Mouse (Mus musculus) midbrain, embryonic 16.5 days (tissue): ENCODE results near the gene Hand1. TPM values are rescaled to one million over a fixed set of nuclear protein-coding genes. Genes with fewer than 3 reads are reported as not detected.

Source experiments
- ATAC-seq: fragments of 200-750 bp; cut with Nextera tagmentation; 2 replicates; pipeline ENCODE4 v1.8.0; 2017; ENCODE audit warnings: moderate TSS enrichment
- H3K27ac ChIP-seq: fragments of 300-500 bp; sonication (generic); 2 replicates; pipeline ENCODE4 v1.5.1; 2014; ENCODE audit warnings: mild to moderate bottlenecking, low read length, mixed read lengths
- H3K27me3 ChIP-seq: fragments of 300-500 bp; sonication (generic); 2 replicates; pipeline ENCODE4 v1.6.1; 2014; ENCODE audit warnings: low read depth, low read length, mixed read lengths; ENCODE audit not compliant: control insufficient read depth, insufficient read depth
- H3K36me3 ChIP-seq: fragments of 300-500 bp; sonication (generic); 2 replicates; pipeline ENCODE4 v1.6.1; 2014; ENCODE audit warnings: mild to moderate bottlenecking, low read length, moderate library complexity, mixed read lengths; ENCODE audit not compliant: control insufficient read depth, insufficient read depth
- H3K4me1 ChIP-seq: fragments of 300-500 bp; sonication (generic); 2 replicates; pipeline ENCODE4 v1.6.1; 2014; ENCODE audit warnings: mild to moderate bottlenecking, low read length, mixed read lengths; ENCODE audit not compliant: control insufficient read depth, insufficient read depth
- H3K4me2 ChIP-seq: fragments of 300-500 bp; sonication (generic); 2 replicates; pipeline ENCODE4 v1.6.1; 2014; ENCODE audit warnings: mild to moderate bottlenecking, low read length, mixed read lengths
- H3K4me3 ChIP-seq: fragments of 300-500 bp; sonication (generic); 2 replicates; pipeline ENCODE4 v1.5.1; 2014; ENCODE audit warnings: low read depth, mild to moderate bottlenecking, low read length, moderate library complexity, mixed read lengths
- H3K9ac ChIP-seq: fragments of 300-500 bp; sonication (generic); 2 replicates; pipeline ENCODE4 v1.6.1; 2014; ENCODE audit warnings: low read depth, low read length, mixed read lengths
- H3K9me3 ChIP-seq: fragments of 300-500 bp; sonication (generic); replicated peaks from 2 replicates; pipeline ENCODE4 v1.6.1; 2014; ENCODE audit warnings: mild to moderate bottlenecking, low read length, mixed read lengths; ENCODE audit not compliant: control insufficient read depth, poor library complexity, severe bottlenecking
- WGBS: fragments of 180-500 bp; shearing (Covaris S2); extraction: QIAGEN DNeasy Blood & Tissue Kit; methylation state at CpG from one replicate; pipeline ENCODE4 v1.1.7; 2014; 5-methylcytosine and 5-hydroxymethylcytosine counted together
- polyA plus RNA-seq: library from polyadenylated mRNA; unstranded; fragments of >200 nt; fragmentation: Nextera tagmentation; extraction: Ambion mirVana; gene quantifications from 2 replicates; pipeline ENCODE4 v1.2.1, GENCODE M21; 2015

The Hand1 gene
- polyA plus RNA-seq, 1 experiment from 2014 or later = not detected

DNA sequence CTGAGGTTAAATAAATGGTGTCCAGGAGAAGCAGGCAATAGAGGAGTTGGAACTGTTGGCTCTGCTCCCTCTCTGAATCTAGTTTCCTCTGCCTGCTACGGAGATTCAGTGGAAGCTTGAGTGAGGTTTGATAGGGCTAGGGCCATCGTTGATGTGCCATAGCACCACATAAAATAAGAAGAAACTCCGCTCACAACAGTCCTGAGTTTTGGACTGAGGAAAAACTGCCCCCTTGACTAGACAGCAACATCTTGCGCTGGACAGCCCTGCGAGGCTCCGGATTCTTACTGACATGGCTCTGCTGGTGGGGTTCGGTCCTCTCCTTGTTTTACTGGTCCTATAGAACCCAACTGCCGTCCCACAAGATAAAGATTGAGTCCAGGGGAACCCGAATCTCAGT is 3.8 kb upstream of the Hand1 start:
- H3K27me3 ChIP-seq = peaks cover 79% of the 10 kb centered on the region
- H3K36me3 ChIP-seq = no peaks in the 10 kb centered on the region
- H3K4me2 ChIP-seq = no peak overlapping the region; the same call in 1 of the 2 replicates
- H3K9me3 ChIP-seq = no peaks in the 10 kb centered on the region
- WGBS = 5% methylated on average over 9 of the region's 9 CpGs
- H3K4me3 ChIP-seq = no peak overlapping the region
- no peak overlapping the region for H3K9ac ChIP-seq
- H3K27ac ChIP-seq = no peak overlapping the region
- ATAC-seq = no peak
- peaks cover 5% of the 10 kb centered on the region for H3K4me1 ChIP-seq

DNA sequence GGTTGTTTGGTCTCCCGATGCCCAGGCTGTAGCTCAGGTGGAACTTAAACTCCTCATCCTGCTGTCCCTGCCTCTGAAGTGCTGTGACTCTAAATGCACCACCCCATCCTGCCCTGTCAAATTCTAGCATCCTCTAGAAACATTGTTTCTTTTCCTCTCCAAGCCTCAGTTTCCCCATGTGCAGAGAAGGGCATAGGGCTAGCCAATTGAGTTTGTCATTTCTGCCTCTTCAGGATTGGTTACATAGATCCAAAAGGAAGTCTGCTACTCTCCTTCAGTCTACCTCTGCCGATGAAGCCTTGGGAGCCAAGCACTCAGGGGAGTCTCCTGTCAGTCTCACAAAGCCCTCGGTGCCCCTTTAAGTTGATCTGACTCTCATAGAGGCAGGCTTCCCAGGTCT is 3.3 kb upstream of the Hand1 start:
- Histone ChIP-seq H3K4me2 (no peak overlapping the region), H3K4me3 (no peak overlapping the region), H3K9ac (no peak overlapping the region), H3K36me3 (no peaks in the 10 kb centered on the region), H3K27ac (no peak overlapping the region), H3K9me3 (no peaks in the 10 kb centered on the region), H3K4me1 (peaks cover 5% of the 10 kb centered on the region), H3K27me3 (peaks cover 83% of the 10 kb centered on the region)
- 8% methylated on average over 3 of the region's 3 CpGs for WGBS
- no peak for ATAC-seq

DNA sequence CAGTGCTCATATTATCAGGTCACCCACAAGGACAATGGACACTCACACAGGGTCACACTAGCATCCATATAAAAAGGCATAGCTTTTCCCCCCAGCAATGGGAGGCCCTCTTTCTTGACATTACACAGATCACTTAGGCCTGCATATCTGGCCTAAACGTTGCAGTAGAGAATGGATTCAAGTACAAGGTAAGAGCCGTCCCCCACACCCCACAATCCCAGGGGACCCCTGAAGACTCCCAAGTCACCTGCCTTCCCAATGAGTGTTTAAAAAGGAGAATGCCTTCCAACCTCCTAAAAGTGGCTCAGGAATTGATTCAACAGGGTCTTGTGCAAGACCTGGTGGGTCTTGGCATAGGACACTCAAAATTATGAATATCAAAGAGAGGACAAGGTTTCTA is 2.7 kb upstream of the Hand1 start:
- Histone ChIP-seq H3K9me3 (no peaks in the 10 kb centered on the region), H3K4me2 (no peak overlapping the region), H3K36me3 (no peaks in the 10 kb centered on the region), H3K27ac (no peak overlapping the region), H3K4me3 (no peak overlapping the region), H3K27me3 (peaks cover 85% of the 10 kb centered on the region), H3K4me1 (peaks cover 5% of the 10 kb centered on the region), H3K9ac (no peak overlapping the region)
- no peak for ATAC-seq
- 13% methylated on average over 2 of the region's 2 CpGs for WGBS

DNA sequence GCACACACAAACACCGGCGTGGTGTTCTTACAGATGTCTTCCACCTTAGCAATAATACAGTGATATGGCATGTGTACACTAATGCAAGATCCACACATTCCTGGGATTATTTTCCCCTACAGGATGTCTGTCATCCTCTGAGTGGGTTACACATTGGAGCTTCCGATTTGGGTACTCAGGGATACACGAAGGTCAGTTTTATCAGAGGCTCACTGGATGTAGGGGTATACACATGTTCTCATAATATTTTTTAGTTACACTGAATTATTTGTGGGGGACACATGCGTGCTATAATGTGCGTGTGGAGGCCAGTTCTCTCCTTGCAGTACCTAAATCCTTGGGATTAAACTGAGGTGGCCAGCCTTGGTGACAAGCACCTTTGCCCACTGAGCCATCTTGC is 1.4 kb upstream of the Hand1 start:
- no peak overlapping the region for H3K4me3 ChIP-seq
- 7% methylated on average over 6 of the region's 6 CpGs for WGBS
- no peak overlapping the region for H3K9ac ChIP-seq
- H3K4me1 ChIP-seq = peaks cover 5% of the 10 kb centered on the region
- H3K36me3 ChIP-seq = no peaks in the 10 kb centered on the region
- H3K9me3 ChIP-seq = no peaks in the 10 kb centered on the region
- no peak for ATAC-seq
- H3K4me2 ChIP-seq = no peak overlapping the region
- no peak overlapping the region for H3K27ac ChIP-seq
- H3K27me3 ChIP-seq = peaks cover 80% of the 10 kb centered on the region

DNA sequence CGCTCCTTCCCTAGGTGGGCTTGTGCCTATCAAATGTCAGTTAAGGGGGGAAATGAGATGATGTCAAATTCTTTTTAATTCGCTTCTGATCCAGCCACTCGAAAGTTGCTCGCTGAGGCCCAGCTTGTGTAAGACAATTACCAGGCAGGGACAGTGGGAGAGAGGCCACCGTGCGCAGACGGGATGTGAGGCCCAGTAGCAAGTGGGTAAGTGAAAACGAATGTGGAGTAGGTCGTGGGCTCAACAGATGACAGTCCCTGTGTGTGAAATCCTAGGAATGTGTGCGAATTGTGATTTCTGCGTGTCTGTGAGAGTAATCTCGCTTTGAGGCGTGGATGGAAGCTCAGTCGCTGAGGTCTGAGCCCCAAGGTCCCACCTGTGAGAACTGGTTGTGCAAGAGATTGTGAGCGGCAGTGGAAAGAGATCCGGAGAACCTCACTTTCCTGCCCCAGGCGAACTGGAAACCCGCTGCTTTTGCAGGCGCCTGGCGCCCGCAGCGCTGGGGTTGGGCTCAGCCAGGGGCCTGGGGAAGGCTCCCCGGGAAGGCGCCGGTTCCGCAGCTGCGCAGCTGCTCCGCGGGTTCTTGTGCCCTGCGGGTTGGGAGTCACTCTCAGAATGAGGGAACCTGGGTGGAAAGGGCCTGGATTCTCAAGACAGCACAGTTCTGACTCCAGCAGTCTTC is 819 bp upstream of the Hand1 start:
- Histone ChIP-seq H3K27me3 (peaks cover 76% of the 10 kb centered on the region), H3K4me3 (no peak overlapping the region), H3K4me2 (no peak overlapping the region), H3K4me1 (peaks cover 5% of the 10 kb centered on the region), H3K9ac (no peak overlapping the region), H3K9me3 (no peaks in the 10 kb centered on the region), H3K36me3 (no peaks in the 10 kb centered on the region), H3K27ac (no peak overlapping the region)
- no peak for ATAC-seq
- 2% methylated on average over 30 of the region's 30 CpGs for WGBS

DNA sequence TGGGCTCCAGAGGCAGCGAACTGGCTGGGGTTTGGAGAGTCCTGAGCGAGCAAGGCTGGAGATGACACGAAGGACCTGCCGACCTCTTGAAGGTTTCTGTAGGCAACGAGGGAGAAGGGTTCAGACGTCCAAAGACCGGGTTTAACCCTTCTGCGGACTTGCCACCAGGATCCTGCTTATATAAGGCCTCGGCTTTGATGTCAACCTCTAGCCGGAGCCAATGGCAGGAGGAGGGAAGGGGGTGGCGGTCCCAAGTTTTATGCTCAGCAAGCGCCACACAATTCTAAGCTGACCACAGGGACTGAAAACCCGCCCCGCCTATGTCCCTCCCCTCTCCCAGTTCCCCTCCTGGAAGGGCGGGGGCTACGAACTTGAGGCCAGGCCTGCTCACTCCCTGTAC is 757 bp downstream of the Hand1 start:
- no peaks in the 10 kb centered on the region for H3K9me3 ChIP-seq
- no peak overlapping the region for H3K27ac ChIP-seq
- no peak overlapping the region for H3K4me2 ChIP-seq
- H3K4me1 ChIP-seq = peaks cover 8% of the 10 kb centered on the region
- H3K36me3 ChIP-seq = no peaks in the 10 kb centered on the region
- 5% methylated on average over 16 of the region's 16 CpGs for WGBS
- peaks cover 73% of the 10 kb centered on the region for H3K27me3 ChIP-seq
- no peak overlapping the region for H3K9ac ChIP-seq
- no peak overlapping the region for H3K4me3 ChIP-seq
- ATAC-seq = no peak

DNA sequence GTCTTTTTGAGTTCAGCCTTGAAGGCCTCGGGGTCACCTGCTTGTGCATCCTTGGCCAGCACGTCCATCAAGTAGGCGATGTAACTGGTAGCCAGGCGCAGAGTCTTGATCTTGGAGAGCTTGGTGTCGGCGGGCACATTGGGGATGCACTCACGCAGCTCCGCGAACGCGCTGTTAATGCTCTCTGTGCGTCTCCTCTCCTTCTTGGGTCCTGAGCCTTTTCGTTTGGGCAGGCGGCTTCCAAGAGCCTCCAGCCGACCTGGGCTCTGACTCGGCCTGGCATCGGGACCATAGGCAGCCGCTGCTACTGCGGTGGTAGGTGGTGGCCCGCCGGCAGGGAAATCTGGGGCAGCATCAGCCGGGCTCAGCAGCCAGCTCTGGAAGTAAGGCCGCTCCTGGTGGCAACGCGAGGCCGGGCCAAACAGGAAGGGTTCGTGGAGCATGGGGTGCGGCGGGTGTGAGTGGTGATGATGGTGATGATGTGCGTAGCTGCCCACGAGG is 1.3 kb downstream of the Hand1 start:
- Histone ChIP-seq H3K4me2 (no peak overlapping the region), H3K9ac (no peak overlapping the region), H3K4me1 (peaks cover 6% of the 10 kb centered on the region), H3K27ac (no peak overlapping the region), H3K9me3 (no peaks in the 10 kb centered on the region), H3K27me3 (peaks cover 71% of the 10 kb centered on the region), H3K4me3 (no peak overlapping the region), H3K36me3 (no peaks in the 10 kb centered on the region)
- no peak for ATAC-seq
- WGBS = 1% methylated on average over 31 of the region's 31 CpGs

DNA sequence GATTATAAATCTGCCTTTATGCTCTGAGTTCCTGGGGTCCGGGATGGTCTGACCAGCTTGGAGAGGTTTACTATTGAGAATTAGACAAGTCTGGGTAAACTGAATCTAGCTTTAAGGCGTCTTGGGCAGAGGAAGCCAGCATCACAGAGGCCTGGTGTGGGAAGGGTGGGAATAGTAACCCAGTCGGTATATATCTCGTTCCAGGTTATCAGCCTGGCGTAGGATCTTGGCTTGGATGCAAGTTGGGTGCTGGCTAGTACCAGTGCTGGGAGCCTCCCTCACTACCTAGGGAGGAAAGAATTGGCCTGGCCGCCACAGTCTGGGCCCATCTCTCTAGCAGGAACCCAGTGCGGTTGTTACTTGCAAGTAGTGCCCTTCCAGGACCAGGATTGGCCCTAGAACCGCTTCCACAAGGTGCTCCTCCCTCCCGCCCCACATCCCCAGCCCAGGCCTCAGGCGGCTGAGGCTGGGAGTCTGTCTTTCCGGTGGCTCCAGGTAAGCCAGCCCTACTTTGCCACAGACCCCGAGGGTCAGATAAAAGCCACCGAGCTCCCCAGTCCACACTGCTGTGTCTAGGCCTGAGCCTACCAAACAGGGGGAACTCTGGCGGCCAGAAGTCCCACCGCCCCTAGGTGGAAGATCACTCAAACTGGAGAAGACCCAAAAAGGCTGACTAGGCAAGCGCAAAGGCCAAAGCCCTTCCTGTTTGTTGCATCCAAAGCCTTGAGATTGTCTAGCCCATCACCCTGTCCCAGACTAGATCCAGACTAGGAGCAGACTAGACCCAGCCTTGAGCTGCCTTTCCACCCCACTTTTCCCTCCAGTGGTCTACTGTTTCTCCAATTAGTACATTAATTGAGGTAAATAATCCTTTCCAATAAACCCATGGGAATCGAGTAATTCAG is 2.5 kb downstream of the Hand1 start:
- peaks cover 6% of the 10 kb centered on the region for H3K4me1 ChIP-seq
- H3K4me3 ChIP-seq = no peak overlapping the region
- 12% methylated on average over 17 of the region's 17 CpGs for WGBS
- peaks cover 59% of the 10 kb centered on the region for H3K27me3 ChIP-seq
- no peak overlapping the region for H3K9ac ChIP-seq
- no peak overlapping the region for H3K4me2 ChIP-seq
- no peaks in the 10 kb centered on the region for H3K36me3 ChIP-seq
- H3K9me3 ChIP-seq = no peaks in the 10 kb centered on the region
- H3K27ac ChIP-seq = no peak overlapping the region
- ATAC-seq = no peak
